Mouse (Mus musculus) midbrain, embryonic 16.5 days (tissue): ENCODE measurements at regions not wholly inside any gene's neighbourhood (a gene's known extent, or its start where the extent isn't known, plus 50 kb on each side); places are given as distances from the start of the nearest gene placed in this dataset.
"Not testable (repeated sequence)": the region's sequence is repeated elsewhere in the genome, so short reads cannot be mapped to it uniquely, and the experiment has no call there.

Experiments used
- ATAC-seq: fragments of 200-750 bp; cut with Nextera tagmentation; 2 replicates; pipeline ENCODE4 v1.8.0; 2017; ENCODE audit warnings: moderate TSS enrichment
- H3K27ac ChIP-seq: fragments of 300-500 bp; sonication (generic); 2 replicates; pipeline ENCODE4 v1.5.1; 2014; ENCODE audit warnings: mild to moderate bottlenecking, low read length, mixed read lengths
- H3K27me3 ChIP-seq: fragments of 300-500 bp; sonication (generic); 2 replicates; pipeline ENCODE4 v1.6.1; 2014; ENCODE audit warnings: low read depth, low read length, mixed read lengths; ENCODE audit not compliant: control insufficient read depth, insufficient read depth
- H3K36me3 ChIP-seq: fragments of 300-500 bp; sonication (generic); 2 replicates; pipeline ENCODE4 v1.6.1; 2014; ENCODE audit warnings: mild to moderate bottlenecking, low read length, moderate library complexity, mixed read lengths; ENCODE audit not compliant: control insufficient read depth, insufficient read depth
- H3K4me1 ChIP-seq: fragments of 300-500 bp; sonication (generic); 2 replicates; pipeline ENCODE4 v1.6.1; 2014; ENCODE audit warnings: mild to moderate bottlenecking, low read length, mixed read lengths; ENCODE audit not compliant: control insufficient read depth, insufficient read depth
- H3K4me2 ChIP-seq: fragments of 300-500 bp; sonication (generic); 2 replicates; pipeline ENCODE4 v1.6.1; 2014; ENCODE audit warnings: mild to moderate bottlenecking, low read length, mixed read lengths
- H3K4me3 ChIP-seq: fragments of 300-500 bp; sonication (generic); 2 replicates; pipeline ENCODE4 v1.5.1; 2014; ENCODE audit warnings: low read depth, mild to moderate bottlenecking, low read length, moderate library complexity, mixed read lengths
- H3K9ac ChIP-seq: fragments of 300-500 bp; sonication (generic); 2 replicates; pipeline ENCODE4 v1.6.1; 2014; ENCODE audit warnings: low read depth, low read length, mixed read lengths
- H3K9me3 ChIP-seq: fragments of 300-500 bp; sonication (generic); replicated peaks from 2 replicates; pipeline ENCODE4 v1.6.1; 2014; ENCODE audit warnings: mild to moderate bottlenecking, low read length, mixed read lengths; ENCODE audit not compliant: control insufficient read depth, poor library complexity, severe bottlenecking
- WGBS: fragments of 180-500 bp; shearing (Covaris S2); extraction: QIAGEN DNeasy Blood & Tissue Kit; methylation state at CpG from one replicate; pipeline ENCODE4 v1.1.7; 2014; 5-methylcytosine and 5-hydroxymethylcytosine counted together

DNA sequence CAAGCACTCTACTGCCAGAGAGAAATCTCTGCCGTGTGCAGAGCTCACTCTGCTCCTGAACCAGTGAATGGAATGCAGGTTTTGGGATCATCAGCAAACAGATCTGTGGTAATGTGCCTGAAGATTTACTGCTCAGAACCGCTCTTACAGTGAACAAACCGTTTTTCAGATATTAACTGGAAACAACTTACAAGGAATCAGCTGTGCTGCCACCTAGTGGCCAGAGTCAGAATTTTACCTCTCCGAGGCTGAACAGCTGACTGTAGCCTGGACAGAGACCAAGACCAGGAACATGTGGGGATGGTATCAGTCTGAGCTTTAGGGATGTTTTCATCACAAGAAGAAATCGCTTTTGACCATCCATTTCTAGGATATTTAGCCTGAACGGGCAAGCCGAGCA, 65.3 kb downstream of the Gm15023 start:
- ATAC-seq, H3K36me3 ChIP-seq, H3K9me3 ChIP-seq, H3K27me3 ChIP-seq, H3K4me3 ChIP-seq, H3K4me2 ChIP-seq, H3K4me1 ChIP-seq, H3K27ac ChIP-seq, H3K9ac ChIP-seq: not testable (repeated sequence)
- 25% methylated on average over 5 of the region's 7 CpGs for WGBS

GRCm38 (mm10) chrX:135110866-135111265, 66.6 kb downstream of the Gm15023 start:
- ATAC-seq, H3K4me1 ChIP-seq, H3K27ac ChIP-seq, H3K9me3 ChIP-seq, H3K4me2 ChIP-seq, H3K9ac ChIP-seq, H3K4me3 ChIP-seq, H3K36me3 ChIP-seq, H3K27me3 ChIP-seq: not testable (repeated sequence)
- 25% methylated on average over 4 of the region's 4 CpGs for WGBS

GRCm38 (mm10) chrX:135101594-135101993, 75.8 kb downstream of the Gm15023 start:
- H3K4me3 ChIP-seq, result no peak overlapping the region
- H3K4me1 ChIP-seq, result no peaks in the 10 kb centered on the region
- H3K4me2 ChIP-seq, result no peak overlapping the region
- no peak overlapping the region for H3K27ac ChIP-seq
- no peak overlapping the region for H3K9ac ChIP-seq
- 46% methylated on average over 3 of the region's 3 CpGs for WGBS
- H3K9me3 ChIP-seq, result no peaks in the 10 kb centered on the region
- ATAC-seq, result peak; percentile 32; the same call in 1 of the 2 replicates
- no peaks in the 10 kb centered on the region for H3K36me3 ChIP-seq
- 0 out of 2 replicates have a peak, but pooled peaks cover 2% of the 10 kb centered on the region for H3K27me3 ChIP-seq

GRCm38 (mm10) chrX:135098101-135098500, 79.3 kb downstream of the Gm15023 start:
- Histone ChIP-seq H3K9ac (no peak overlapping the region), H3K4me2 (no peak overlapping the region), H3K4me3 (no peak overlapping the region), H3K4me1 (no peaks in the 10 kb centered on the region), H3K27ac (no peak overlapping the region), H3K27me3 (0 out of 2 replicates have a peak, but pooled peaks cover 2% of the 10 kb centered on the region), H3K9me3 (no peaks in the 10 kb centered on the region), H3K36me3 (no peaks in the 10 kb centered on the region)
- no peak for ATAC-seq

- Histone ChIP-seq H3K36me3 (no peaks in the 10 kb centered on the region), H3K4me1 (no peaks in the 10 kb centered on the region), H3K27me3 (0 out of 2 replicates have a peak, but pooled peaks cover 2% of the 10 kb centered on the region), H3K4me3 (no peak overlapping the region), H3K9me3 (no peaks in the 10 kb centered on the region), H3K27ac (no peak overlapping the region), H3K4me2 (no peak overlapping the region), H3K9ac (no peak overlapping the region)
- ATAC-seq, result no peak
- 65% methylated on average over 3 of the region's 3 CpGs for WGBS
Measured at GRCm38 (mm10) chrX:135096206-135096605, 81.2 kb downstream of the Gm15023 start.

- not testable (repeated sequence) for H3K27me3 ChIP-seq, H3K9me3 ChIP-seq, H3K4me1 ChIP-seq, H3K9ac ChIP-seq, H3K4me3 ChIP-seq, H3K27ac ChIP-seq, H3K4me2 ChIP-seq, H3K36me3 ChIP-seq
- ATAC-seq, result peak; percentile 83
- WGBS, result 30% methylated on average over 2 of the region's 3 CpGs
Measured at GRCm38 (mm10) chrX:135091074-135091473, 82.1 kb upstream of the Zmat1 start.

- not testable (repeated sequence) for H3K4me3 ChIP-seq
Measured at GRCm38 (mm10) chrX:135087068-135087579, 78.1 kb upstream of the Zmat1 start.

DNA sequence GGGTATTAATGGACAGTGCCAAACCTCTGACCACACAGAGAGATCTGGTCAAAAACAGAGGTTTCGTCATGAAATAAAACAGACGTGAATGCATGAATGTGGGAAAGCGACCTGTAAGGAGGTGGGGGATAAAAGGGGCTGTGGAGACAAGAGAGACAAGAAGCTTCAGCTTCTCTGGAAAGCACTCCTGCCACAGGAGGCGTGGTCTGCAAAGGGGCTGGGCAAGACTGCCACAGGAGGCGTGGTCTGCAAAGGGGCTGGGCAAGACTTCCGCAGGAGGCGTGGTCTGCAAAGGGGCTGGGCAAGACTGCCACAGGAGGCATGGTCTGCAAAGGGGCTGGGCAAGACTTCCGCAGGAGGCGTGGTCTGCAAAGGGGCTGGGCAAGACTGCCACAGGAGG, 77.6 kb upstream of the Zmat1 start:
- not testable (repeated sequence) for H3K4me1 ChIP-seq, H3K4me2 ChIP-seq, H3K4me3 ChIP-seq, H3K27ac ChIP-seq, H3K9me3 ChIP-seq, H3K9ac ChIP-seq, H3K36me3 ChIP-seq, ATAC-seq, H3K27me3 ChIP-seq
- 34% methylated on average over 4 of the region's 9 CpGs for WGBS

More at GRCm38 (mm10) chrX:135087068-135087579, 78.1 kb upstream of the Zmat1 start:
- H3K27me3 ChIP-seq, H3K36me3 ChIP-seq, H3K4me1 ChIP-seq, H3K9me3 ChIP-seq, H3K27ac ChIP-seq, H3K9ac ChIP-seq: not testable (repeated sequence)
- peak overlapping the region; percentile 17; the same call in 1 of the 2 replicates for H3K4me2 ChIP-seq
- ATAC-seq, result peak; percentile 53; the same call in 1 of the 2 replicates
- WGBS, result 16% methylated on average over 7 of the region's 7 CpGs

DNA sequence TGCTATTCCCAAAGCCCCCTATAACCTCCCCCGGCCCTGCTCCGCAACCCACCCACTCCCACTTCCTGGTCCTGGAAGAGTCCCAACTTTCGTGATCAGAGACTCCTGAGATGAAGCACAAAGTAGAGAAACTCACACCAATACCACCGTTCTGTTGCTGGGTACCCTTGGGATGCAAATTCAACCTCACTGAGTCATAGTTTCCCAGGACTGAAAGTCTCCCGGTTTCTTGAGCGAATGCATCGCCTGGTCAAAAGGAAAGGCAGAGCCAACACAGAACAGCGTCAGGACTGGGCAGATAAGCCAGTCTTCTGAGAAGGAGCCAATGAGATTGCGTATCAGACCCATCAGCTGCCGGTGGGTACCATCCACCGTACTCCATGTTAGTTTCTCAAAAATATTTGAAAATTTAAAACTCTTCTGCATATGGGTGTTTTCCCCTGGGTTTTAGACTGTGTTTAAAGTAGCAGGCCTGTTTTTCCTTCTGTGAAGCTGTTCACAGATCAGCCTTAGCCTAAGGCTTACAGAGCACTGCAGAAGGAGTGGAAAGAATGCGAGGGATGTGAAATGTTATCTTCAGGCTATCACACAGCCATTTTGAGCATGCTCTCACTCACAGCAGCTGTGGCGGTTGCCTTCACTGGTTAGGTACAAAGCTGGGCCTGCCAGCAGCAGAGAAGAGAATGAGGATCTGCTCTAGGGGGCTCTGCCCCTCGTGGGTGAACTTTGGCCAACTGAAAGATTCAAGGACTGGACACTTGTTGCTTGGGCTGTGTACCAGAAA, 77.0 kb upstream of the Zmat1 start:
- H3K9ac ChIP-seq, H3K4me1 ChIP-seq, H3K9me3 ChIP-seq, H3K27me3 ChIP-seq, H3K27ac ChIP-seq, ATAC-seq, H3K36me3 ChIP-seq, H3K4me3 ChIP-seq, H3K4me2 ChIP-seq: not testable (repeated sequence)
- 79% methylated on average over 14 of the region's 14 CpGs for WGBS
